Mouse (Mus musculus): ENCODE data around the gene Rps12.
A peak's percentile ranks its signal among the peaks of the same experiment; 100 is the strongest.
"Not testable (repeated sequence)": the region's sequence is repeated elsewhere in the genome, so short reads cannot be mapped to it uniquely, and the experiment has no call there.

The Rps12 gene

DNA sequence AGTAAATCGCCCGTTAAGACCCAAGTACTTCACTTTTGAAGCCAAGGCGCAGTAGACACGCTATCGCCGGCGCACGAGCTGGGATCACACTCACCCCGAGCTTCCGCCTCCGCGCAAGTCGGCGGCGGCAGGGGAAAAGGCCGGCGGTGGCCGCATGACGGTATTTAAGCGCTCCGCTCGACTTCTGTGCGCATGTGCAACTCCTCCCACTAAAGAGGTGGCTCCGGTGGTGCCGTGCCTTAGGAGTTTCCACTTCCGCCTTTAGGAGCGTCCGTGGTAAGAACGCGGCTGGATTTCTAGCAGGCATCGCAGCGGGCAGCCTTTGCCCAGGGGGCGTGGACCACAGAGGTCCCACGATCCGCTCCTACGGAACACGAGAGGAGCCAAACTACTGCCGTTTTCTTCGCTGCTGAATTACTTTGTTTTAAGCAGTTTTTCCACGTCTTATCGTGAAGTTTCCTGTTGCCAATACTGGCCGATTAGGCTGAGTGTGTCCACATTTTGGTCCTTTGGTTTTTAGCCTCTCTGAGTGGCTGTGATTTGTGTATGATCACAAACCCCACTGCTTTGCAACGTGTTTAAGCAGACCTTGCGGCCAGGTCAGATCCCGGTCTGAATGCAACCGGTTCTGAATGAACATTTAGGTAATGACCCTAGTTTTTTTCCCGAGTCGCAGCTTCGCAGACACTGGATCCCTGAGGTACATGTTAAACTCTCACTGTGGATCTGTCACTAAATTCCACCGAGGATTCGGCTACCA, at the start of gene Rps12:
TSS of gene Rps12 (minus strand) at position 214 of the 760 bp plus-strand sequence.
- DNase-seq, result peak; percentile 99

GRCm38 (mm10) chr10:23836003-23836964, 49.2 kb upstream of the Rps12 start:
- no peak for DNase-seq

DNA sequence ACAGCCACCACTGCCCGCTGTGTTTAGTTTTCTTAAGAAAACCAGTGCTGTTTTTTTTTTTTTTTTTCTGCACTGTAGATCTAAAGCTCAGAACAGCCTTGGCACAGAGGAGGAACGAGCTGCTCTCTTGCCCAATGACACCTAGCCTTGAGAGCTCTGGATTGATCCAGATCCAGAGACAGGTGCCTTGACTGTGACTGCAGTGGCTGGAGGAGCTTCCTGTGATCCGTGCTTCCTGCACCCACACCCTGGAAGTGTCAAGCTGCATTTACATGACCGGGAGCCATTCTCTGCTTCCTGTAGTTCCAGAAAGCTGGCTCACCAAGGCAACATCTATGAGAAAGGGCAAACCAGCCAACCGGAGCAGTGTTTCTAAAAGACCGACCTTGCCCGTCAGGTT, 39.4 kb upstream of the Rps12 start:
- DNase-seq, result no peak

GRCm38 (mm10) chr10:23816241-23816640, 29.2 kb upstream of the Rps12 start:
- DNase-seq, result no peak

DNA sequence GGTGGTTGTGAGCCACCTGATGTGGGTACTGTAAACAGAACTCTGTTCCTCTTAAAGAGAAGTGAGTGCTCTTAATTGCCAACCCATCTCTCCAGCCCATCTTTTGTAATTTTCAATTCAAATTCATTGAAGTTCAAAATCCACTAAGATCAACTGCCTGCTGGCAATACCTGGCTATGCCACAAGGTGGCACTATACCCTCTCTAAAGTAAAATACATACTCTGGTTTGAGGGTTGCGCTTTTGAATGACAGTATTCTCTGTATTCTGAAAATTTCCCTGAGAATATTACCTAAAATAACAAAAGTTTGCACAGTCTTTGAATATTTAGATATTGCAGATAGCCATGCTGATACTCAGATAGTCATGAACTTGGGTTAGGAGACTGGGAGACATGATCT, 28.1 kb upstream of the Rps12 start:
- DNase-seq, result peak; percentile 90 to 92

DNA sequence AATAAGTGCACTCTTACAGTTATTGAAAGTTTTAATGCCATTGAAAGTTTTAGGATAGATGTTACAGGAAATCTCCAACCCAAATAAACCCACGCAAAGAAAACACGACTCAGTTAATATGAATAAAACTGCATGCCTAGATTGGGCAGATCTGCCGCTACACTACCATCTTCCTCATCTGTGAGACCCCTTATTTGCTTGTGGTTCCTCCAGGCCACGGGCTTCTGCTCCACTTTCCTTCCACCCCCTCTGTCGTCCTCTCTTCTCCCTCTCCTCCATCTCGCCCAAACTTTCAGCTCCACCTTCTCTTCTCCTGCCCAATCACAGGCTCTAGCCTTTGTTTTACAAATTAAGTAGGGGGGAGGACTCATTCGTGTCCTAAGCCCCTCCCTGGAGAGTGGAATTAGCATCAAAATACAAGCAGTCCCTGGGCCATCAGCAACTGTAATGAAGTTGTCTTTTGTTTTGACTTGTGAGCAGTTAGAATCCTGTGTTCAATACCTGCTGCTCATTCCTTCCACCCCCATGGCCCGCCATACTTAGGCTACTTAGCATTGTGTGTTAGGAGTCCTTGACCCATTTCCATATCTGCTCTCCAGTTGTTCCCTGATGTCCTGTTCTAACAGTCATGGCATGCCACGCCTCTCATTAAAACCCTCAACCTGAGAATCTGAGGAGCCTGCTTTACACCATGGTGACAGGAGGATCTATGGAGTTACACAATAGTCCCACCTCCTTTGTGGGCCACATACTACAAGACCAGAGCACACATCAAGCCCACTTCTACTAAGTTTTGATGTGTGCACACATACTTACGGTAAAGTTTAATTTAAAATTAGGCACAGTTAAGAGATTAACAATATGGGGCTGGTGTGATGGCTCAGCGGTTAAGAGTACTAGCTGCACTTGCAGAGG, 26.0 kb upstream of the Rps12 start:
- DNase-seq, result no peak

DNA sequence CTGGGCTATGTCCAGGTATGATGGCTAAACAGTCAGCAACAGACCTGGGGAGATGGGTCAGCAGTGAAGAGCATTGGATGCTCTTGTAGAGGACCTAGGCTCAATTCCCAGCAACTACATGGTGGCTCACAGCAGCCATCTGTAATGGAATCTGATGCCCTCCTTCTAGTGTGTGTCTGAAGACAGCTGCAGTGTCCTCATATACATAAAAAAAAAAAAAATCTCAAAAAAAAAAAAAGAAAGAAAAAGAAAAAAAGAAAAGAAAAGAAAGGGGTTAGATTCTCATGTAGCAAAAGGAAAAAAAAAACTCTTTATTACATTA, 25.3 kb upstream of the Rps12 start:
- no peak for DNase-seq

GRCm38 (mm10) chr10:23811635-23812437, 24.8 kb upstream of the Rps12 start:
- peak; percentile 85 to 92 for DNase-seq

- no peak for DNase-seq
Observed at GRCm38 (mm10) chr10:23806201-23806600, 19.1 kb upstream of the Rps12 start.

DNA sequence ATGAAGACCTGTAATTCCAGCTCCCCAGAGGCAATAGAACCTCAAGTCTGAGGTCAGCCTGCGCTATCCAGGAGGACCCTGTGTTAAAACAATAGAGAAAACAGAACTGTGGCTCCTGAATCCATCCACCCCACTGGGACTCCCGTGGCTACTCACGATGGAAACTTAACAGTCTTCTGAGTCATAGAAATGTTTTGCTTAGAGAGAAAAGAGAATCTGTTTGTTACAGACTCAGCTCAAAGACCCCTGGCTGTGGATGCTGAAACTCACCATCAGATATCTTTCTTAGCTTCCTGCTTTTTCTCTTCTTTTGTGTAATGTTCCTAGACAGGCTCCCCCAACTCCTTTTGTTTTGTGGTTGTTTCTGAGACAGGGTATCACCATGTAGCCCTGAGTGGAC, 17.6 kb upstream of the Rps12 start:
- no peak for DNase-seq

DNA sequence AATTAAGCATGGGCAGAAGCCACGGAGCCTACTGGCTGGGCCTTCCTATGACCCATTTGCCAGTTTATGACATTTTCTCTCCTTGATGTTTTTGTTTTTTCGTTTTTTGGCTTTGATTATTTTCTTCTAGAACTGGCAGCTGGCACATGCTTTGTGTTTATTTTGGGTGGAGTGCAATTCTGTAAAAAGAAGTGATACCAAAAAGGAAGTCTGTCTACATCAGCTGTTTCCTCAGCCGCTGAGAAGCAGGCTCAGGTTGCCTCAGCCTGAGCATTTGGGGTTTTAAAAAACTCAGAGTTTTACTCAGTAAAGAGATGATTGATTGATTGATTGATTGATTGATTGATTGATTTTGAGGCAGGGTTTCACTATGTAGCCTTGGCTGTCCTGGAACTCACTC, 15.8 kb upstream of the Rps12 start:
- no peak for DNase-seq

DNA sequence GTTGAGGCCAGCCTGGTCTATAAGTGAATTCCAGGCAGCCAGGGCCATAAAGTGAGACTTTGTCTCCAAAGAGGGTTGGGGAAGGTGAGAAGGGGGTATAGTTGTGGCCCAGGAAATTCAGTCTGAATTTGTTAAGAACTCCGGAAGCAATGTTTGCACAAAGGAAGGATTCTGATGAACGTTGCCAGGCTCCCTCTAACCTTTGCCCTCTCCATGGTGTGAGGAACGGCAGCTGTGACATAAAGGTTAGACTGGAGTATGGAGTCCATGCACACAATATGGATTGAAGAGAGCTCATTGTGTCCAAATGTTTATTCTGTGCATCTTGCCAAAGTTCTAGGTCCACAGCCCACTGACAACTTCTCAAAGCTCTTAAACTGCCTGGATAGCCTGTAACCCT, 12.9 kb upstream of the Rps12 start:
- no peak for DNase-seq

- no peak for DNase-seq
Observed at GRCm38 (mm10) chr10:23798142-23798541, 11.1 kb upstream of the Rps12 start.

GRCm38 (mm10) chr10:23797606-23798005, 10.5 kb upstream of the Rps12 start:
- DNase-seq, result no peak

- DNase-seq, result peak; percentile 48 to 56
Observed at GRCm38 (mm10) chr10:23796551-23797503, 9.8 kb upstream of the Rps12 start, which contains the start of gene Slc18b1. TSS of gene Slc18b1 (plus strand) at chr10:23796986.

DNA sequence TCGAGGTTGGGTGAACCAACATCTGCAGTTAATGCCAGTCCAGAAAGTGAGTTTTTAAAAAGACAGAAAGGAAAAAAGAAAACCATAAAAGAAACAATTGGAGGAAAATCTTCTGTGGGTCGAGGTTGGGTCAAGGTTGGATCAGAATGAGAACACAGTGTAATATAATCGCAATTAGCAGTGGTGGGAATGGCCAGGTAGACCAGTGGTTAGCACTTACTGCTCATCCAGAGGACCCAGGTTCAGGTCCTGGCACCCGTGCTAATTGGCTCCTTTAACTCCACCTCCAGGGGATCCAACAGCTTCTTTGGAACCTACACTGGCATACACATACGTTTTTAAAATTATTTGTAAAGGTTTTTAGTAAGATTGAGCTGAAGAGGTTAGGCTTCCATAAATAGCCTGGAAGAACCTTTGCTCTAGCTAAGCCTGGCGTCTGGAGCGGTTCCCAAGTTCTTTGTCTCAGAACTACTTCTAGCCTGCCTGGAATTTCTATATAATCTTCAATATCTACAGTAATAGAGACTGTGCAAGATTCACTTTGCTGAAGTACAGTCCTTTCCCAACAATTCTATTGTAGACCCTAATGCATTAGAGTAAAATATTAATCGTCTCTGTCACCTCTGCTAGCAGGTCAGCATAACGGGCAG, 8.9 kb upstream of the Rps12 start:
- no peak for DNase-seq

GRCm38 (mm10) chr10:23788056-23788600, 1.1 kb upstream of the Rps12 start:
- no peak for DNase-seq

GRCm38 (mm10) chr10:23786631-23787038, 440 bp downstream of the Rps12 start:
- DNase-seq, result peak in 1 of 2 experiments; percentile 11

GRCm38 (mm10) chr10:23786040-23786439, 1.0 kb downstream of the Rps12 start:
- no peak for DNase-seq

DNA sequence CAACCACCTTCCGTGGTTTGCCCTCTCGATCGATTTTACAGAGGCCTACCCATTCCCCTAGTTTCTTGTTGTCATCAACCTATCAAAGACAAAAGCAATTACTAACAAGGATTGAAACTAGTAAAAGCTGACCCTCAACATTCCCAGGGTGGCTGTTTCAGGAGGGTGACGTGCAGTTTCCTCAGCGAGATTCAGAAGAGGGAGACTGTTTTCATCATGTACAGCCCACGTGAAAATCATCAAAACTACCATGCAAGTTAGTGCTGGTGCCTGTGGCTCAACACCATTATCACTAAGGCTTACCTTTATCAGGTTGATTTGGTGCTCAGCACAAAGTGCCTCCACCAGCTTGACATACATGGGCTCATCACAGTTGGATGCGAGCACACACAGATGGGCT, 1.5 kb downstream of the Rps12 start:
- not testable (repeated sequence) for DNase-seq
